Mouse (Mus musculus) urinary bladder, postnatal 14 days (tissue): ENCODE measurements around the gene Litaf.

Source experiments
- DNase-seq: peaks from one replicate; pipeline ENCODE4 v3.0.0; 2021; ENCODE audit warnings: low spot score

Litaf gene

DNA sequence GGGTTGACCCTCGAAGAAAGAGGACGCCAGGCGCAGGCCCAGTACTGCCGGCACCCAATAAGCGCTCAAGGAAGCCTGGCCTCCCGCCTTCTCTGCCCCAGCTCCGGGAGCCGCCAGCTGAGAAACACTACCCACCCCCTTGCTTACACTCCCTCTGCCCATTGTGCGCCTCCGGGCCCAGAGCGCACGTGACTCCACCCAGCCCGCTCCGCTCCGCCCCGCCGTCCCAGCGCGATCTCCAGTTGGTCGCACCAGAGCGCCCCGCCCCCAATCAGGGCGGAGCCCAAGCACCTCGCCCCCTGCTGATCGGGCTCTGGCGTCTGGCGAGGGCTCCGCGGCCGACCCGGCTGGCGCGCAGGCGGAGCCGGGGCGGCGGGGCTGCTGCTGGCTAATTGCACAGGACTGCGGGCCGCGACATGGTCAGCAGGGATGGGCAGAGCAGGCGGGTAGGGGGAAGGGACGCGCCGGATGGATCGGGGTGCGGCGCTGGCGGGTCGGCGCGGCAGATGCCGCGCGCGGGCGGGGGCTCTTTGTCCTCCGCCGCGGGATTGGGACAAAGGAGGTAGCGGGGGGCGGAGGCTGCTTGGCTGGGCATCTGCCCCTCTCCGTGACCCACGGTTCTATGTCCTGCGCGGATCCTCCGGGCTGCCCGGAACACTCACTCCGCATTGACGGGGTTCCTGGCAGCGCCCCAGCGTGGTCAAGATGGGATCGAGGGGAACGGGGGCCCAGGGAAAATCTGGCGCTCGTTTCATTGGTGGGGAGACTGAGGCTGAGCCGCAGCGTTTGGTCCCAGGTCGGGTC lies at the start of gene Litaf:
TSS of gene Litaf (minus strand) at position 129 of the 804 bp plus-strand sequence.
- DNase-seq: peak; percentile 98

DNA sequence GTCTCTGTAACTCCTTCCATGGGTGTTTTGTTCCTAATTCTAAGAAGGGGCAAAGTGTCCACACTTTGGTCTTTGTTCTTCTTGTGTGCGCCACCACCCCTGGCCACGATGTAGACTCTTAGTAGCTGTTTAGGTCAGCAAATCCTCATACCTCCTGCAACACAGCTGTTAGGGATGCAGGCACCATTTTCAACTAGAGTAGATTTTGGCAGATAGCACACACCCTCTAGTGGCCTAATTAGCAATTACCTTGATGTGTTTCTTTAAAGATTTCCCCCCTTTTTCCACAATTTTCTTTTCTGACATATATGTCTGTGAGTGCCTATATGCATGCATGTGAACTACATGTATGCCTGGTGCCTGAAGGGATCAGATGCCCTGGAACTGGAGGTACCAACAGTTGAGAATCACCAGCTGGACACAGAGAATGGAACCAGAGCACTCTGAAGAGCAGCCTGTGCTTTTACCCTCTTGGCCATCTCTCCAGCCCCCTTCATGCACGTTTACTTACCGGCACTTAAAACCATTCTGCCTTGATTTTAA lies 43.3 kb upstream of the Litaf start:
- DNase-seq: no peak

DNA sequence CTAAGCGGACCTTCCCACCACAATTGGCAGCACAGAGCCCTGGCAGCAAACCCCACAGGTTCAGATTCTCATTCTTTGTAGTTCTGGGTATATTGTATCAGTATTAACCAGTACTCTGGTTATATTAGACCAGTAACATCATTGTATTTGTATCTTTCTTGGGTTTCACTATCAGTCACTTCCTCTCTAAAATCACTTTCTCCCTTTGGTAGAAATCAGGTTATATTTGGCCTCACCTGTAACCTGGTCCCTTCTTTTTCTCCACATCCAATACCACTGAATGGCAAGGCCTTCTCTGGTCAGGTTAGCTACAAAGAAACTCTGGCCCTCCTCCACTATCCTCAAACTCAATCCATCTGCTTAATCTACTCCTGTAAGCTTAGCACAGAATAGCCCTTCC lies 38.9 kb upstream of the Litaf start:
- DNase-seq: no peak

DNA sequence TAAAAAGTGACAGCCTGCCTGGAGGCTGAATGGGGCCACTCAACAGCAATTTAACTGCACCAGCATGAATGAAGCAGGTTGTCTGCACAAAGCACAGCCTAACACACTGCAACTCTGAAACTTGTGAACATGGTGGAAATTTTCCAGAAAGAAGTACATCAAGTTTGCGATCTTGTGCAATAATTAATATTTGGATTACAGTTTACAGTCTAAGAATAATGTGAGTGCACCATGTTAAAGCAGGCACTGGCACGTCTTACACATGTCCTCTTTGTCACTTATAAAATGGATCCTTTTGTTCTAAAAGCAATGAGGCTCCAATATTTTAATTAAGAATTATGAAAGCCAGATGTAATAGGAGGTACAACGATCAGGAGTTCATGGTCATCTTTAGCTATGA lies 31.3 kb upstream of the Litaf start:
- no peak for DNase-seq

DNA sequence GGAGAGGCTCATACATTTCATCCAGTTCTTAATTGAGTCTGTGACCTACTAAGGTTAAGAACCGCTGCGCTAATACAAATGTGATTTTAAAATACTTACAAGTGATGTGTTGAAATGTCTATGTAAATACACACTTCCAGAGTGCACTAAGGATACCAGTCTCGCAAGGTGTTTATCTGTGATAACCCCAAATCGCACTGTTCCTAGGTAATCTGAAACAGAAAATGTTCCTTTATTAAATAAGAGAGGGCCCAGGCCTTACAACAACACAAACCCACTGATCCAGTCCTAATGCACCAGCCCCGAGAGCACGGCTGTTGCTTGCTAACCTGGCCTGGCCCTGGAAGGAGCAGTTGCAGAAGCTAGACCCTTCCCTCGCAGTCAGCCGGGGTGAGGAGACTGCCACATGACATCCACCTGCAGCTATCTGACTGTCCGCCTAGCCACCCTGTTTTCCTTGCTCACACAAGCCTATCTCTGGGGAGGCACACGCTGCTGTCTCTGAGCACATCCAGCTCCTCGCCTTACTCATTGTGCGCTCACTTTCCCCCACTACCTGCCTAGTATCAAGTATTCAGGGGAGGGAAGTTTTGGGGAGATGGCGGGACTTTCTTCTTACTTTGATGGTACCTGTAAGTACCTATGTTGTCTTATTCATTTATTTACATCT lies 27.9 kb upstream of the Litaf start:
- DNase-seq: no peak

DNA sequence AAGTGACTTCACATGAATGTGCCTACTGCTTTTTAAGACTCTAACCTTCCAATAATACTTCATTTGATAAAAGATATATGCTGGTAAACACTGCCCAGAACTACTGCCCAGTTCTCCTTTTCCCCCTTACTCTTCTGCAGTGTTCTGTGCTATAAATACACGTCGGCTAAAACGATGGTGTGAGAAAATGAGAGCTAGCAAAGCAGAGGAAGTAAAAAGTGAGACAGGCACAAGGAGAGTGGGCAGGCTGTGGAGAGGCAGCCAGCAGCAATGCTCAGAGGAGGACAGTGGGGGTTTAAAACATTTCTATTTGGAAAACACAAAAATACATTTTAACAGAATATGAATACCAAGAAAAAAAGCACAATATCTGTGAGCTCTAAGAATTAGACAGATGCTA lies 26.6 kb upstream of the Litaf start:
- DNase-seq: no peak

DNA sequence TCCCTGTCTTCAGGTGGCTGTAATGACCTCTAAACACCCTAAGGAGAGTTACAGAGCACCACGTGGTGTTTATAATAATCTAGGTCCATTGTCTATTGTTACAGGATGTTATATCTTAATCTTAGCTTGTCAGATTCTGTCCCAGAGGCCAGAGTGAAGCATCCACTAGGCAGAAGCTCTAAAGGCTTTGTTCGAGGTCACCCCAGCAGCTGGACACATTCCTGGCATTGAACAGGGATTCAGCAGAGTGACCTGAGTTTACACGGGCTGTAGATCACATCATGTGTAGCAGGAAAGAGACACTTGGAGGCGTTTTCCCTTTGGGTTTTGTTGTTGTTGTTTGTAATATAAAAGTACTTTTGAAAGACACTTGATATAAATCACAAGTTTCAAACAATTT lies 26.1 kb upstream of the Litaf start:
- no peak for DNase-seq

DNA sequence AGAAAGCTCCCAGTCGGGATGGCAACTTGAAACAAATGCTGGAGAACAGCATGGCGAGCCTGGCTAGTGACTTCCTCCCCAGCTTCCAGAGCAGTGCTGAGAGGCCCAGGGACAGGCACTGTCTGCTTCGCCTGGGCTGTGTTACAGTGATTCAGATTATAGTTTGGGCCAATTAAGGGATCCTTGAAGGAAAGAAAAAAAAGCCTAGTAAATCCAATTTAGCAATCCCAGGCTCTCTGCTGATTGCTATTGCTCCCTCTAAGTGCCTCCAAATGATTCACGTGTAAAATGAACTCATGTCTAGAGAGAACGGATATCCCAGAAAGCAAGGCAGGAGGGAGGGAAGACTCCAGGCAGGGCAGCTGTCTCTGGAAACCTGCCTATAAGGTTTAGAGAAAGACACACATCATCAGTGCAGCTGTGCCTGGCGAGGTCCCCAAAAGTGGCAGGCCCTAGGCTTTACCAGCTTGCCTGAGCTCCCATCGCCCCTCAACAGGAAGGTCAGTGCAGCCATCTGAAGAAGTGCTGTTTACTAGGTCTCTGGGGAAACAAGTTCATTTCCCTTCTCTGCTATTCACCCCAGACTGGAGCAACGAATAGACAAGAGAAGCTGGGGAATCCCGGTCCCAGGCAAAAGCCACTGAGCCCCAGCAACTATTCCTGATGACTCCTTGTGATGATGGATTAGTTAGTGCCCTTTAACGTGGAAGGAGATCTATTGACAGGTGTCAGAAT lies 25.0 kb upstream of the Litaf start:
- DNase-seq: no peak

DNA sequence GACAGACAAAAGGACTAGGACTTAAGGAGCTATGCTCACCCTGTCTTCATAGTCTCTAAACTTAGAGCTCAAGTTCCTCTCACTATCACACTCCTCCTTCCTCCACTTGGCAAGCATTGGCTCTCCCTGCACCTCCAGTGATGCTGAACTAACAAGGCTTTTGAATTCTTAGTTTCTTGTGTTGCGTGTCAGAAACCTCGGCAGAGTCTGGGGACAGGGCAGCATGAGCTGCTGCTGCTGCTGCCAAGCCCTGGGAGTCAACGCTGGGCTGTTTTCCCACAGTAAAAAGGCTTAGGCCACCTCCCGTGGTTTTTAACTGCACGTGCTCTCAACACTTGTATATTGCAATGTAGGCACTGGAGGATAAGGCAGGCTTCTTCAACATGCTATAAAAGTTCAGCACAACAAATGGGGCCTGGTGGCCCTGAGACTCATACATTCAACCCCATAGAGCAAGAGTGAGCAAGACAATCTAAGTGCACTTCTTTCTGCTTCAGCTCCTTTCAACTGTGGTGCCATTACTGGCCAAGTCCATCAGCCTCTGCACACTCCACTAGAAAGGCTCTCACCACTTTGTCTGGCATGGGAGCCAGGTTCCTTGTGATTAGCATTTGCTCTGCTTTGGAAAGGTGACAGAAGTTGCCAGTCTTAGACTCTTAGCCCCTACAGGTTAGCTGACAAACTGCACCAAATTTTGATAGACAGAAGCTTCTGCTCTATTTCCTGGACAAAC lies 21.1 kb upstream of the Litaf start:
- no peak for DNase-seq

DNA sequence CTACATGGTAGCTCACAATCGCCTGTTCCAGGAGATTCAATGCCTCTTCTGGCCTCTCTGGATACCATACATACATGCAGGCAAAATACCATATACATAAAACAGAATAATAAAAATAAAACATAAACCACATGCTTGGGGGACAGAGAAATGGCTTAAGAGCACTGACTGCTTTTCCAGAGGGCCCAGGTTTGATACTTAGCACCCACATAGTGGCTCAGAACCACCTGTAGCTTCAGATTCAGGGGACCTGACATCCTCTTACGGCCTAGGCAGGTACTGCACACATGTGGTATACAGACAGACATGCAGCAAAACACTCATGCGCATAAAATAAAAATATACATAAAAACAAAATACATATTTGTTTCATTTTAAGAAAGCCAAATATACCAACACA lies 20.3 kb upstream of the Litaf start:
- DNase-seq: no peak

DNA sequence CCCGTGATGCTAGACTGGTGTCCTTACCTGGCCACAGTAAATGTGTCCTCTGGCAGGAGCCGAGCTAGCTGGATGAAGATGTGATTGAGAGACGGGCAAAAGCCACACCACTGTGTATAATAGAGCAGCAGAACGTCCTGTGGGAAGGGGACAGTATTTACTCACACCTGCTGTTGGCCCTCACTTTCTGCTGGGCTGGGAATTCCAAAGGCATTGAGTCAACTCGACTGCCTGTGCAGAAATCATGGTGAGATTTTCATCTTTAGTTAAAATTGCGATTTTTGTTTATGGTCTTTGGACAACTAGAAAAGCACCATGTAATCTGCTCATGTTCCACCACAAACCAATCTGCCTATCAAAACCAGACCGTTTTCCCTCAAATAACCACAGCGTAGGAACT lies 18.2 kb upstream of the Litaf start:
- DNase-seq: no peak

DNA sequence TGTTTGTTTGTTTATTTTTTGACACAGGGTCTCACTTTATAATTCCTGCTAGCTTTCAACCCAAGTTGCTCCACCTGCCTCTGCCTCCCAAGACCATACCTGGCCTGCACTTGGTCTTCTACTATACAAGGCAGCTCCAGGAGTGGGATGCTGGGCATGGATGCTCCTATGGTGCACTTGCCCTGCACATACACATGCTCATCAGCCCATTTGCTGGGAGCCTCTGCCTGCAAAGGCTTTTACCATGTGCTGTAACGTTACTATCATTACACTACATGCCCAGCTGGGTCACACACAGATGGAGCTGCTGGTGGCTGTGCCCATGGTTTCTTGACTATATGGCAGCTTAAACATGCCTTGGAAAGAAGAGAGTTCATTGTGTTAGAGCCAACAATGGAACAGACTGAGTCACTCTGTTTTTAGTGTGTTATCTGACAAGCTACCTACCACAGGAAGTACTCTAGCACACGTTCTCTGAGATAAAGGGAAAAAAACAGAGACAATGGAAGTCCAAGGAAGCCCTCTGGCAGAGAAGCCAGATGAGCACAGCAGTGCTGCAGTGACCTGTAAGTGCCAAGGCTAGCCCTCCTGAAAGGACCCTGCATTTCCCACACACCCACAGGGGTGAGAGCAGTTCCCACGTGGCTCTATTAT lies 12.4 kb upstream of the Litaf start:
- no peak for DNase-seq

DNA sequence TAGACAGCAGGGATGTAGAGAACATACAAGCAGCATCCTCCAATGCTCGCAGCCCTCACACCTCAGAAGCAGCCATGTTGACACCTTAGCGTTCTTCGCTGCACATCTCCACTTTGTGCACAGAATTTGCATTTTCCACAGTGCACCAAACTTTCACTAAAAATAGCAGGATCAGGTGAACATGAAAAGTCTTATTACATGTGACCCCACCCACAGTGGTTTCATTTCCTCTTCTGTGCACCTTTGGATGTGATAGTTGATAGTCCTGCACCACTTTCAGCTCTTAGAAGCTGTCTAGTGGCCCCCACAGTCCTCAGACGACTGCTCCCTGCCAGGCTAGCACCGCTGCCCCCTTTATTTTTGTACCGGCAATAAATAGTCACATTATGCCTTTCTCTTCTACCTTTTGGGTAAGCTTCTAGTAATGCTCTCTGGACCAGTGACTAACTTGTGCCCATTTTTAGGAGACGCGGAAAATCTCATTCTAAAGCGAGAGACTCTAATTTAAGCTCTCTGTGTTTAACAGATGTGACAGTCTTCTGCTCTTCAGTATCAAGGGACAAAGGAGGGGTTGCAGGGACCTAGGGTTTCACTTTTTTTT lies 11.7 kb upstream of the Litaf start:
- DNase-seq: no peak

DNA sequence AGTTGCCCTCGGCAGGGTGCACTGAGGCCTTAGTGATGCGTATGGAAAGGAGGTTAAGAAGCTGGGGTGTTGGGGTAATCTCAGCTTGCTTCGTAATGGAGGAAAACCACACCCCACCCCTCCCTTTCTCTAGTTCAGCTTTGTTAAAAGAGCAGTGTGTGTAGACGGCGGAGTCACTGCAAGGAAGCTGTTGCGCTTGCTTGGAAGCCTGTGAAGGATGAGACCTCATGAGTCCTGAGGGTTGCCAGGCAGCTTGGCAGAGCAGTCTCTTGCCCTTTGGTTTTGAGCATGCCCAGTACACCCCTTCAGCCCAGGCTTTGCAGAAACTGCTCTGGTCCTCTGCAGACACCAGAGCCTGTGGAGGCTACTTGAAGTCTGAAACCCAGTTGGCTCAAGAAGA lies 7.1 kb upstream of the Litaf start:
- DNase-seq: no peak

DNA sequence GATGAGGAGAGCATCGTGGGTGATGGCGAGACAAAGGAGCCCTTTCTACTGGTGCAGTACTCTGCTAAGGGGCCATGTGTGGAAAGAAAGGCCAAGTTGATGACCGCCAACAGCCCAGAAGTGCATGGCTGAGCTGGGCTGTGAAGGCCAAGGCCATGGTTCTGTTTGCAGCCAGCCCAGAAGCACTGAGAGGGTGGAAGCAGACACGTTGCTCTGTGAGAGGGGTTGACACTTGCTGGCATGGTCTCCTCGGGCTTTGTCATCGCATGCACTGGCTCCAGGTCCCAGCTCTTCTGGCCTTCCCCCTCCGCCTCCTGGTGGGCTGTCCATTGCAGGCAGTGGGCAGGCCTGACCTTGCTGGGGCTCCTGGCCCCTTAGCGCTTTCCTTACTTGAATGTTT lies 6.5 kb upstream of the Litaf start:
- no peak for DNase-seq

DNA sequence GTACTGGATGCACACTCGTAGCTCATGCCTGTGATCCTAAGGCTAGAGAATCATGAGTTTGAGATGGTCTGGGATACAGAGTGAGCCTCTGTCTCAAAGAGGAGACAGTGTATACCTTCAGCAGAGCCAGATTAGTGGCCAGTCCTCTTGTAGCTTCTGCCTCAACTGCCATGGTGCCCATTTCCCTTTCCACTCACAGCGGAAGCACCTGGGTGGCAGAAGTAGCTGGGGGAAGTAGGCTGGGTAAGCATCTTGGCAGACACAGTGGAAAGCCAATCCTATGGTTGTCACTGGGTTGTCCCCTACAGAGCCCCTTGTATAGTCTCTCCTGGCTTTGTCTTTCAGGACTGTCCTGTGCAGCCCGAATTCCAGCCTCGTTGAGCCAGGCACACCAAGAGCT lies 5.9 kb upstream of the Litaf start:
- DNase-seq: no peak

DNA sequence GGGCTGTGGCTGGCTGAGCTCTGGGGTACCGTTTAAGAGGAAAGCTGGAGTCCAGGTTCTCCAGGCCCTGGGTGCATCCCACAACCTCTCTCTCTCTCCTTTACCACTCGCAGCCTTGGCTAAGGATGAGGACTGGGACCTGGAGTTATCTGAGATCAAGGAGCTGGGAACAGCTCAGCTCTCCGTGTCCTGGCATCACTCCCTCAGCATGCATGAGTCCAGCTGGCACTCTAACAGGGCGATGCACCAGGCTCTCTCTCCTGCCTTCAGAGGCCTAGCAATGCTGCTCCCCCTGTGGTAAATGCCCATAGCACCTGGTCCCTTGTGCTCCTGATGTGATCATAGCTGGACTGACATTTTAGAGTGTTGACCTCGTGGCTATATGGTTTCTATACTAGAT lies 5.2 kb upstream of the Litaf start:
- peak; percentile 26 for DNase-seq

DNA sequence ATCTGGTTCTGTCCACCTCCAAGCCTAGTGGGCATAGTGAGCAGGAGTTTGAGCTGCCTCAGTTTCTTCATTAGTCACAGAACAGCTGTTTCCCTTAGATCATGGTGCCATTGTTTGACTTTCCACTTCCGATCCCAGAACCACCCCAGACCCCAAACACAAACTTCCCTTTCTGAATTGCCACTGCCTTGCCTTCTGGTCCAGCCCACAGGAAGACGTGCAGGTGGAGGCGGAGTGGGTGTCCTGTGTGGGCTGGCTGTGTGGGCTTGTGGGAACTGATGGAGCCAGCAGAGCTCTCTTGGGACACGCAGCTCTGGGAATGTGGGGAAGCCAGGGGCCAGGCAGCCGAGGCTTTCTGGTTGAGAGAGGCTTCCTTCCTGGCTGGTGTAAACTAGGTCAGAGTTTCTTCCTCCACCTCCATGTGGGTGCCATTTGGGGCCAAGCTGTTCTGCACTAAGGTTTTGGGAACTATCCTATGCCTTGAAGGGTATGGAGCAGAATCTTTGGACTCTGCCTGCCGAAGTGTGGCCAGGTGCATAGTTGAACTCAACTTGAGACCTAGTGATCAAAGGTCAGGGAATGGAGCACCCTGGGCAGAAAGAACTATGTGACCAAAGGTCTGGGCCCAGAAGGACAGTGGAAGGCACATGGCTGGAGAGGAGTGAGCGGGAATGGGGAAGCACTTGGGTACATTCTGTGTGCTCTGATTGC lies 3.9 kb upstream of the Litaf start:
- DNase-seq: no peak

DNA sequence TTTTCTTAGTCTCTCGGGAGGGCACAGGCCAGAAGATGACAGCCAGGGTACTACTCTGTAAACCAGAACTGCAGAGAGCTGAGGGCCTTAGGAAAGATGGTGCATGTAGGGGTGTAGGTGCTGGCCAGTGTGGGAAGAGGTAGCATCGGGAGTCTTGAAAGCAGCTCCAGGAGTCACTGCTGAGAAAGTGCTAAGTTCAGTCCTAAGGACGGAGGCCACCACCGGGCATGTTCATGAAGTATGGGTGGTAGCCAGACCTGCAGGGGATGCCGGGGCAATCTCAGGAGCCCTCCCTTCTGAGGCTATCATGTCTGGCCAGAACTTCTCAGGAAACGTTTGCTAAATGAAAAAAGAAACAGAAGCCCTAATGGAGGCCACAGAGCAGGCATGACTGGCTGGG lies 3.3 kb upstream of the Litaf start:
- no peak for DNase-seq

DNA sequence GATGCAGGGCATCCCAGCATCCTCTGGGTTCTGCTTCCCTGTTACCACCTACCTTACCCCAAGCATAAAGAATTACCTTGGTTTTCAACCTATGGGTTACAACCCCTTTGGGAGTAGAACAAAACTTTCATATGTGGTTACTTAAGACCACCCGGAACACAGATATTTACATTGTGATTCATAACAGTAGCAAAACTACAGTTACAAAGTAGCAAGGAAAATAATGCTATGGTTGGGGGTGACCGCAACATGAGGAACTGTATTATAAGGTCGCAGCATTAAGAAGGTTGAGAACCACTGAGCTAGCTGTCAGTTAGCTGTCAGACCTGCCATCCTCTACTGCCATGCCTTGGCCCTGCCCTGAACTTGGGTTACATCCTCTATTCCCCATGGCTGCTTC lies 2.7 kb upstream of the Litaf start:
- DNase-seq: no peak

DNA sequence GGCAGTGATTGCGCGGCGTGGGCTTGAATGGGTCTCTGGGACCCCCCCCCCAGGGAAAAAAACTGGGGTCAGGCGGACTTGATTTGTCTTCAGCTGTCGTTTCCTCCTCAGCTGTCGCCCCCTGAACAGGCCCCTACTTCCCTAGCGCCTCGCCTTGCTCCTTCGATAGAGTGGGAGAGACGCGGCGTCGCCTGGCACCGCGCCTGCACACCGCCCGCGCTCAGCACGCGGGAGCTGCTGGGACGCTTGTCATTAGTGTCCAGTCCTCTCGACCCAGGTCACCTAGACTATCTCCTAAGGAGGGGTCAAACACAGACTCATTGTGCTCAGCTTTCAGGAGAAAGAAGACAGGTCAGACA lies 855 bp upstream of the Litaf start:
- peak; percentile 47 for DNase-seq
